Comparison of ENCODE assay signal across 12 mouse cellular contexts in the genomic region with DNA sequence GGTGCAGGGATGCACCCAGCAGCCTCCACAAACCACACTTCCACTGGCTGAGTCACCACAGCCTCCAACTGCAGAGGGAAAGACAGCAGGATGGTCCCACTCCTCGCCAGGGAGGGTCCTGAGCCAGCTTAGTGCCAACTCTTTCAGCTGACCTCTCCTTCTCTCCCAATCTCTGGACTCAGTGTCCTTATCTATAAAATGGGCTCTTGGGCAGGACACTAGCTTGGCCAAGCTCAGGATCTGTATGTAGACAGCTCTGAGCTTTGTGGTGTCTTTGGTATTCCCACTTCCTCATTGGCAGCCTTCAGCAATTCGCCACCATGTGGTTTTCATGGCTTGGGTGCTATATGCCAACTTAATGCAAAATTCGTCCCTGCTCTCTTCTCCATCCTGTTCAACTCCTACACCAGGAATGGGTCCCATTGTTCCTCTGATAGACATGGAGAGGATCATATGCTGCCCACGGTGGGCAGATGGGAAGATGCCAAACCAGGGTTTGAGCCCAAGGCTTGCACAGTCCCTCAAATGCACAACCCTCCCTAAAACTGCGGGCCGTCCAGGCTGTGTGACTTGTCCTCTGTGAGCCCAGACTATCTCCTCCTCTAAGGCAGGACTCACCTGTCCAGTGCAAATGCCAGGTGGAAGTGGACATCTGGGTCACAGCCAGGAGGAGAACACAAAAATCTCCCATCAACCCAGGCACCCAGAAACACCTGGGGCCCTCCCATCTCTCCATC. TPM values are rescaled to one million over a fixed set of nuclear protein-coding genes. Genes with fewer than 3 reads are reported as not detected.
A peak's percentile ranks its signal among the peaks of the same experiment; 100 is the strongest.
DNase-seq lines count a peak whose midpoint lies in the region; ATAC-seq lines count a peak whose summit lies in the region.
"Had no signal": no experiment of that assay in that cellular context is flagged by ENCODE, and none has a peak within 500 bp of the region (broad histone marks: within the 10 kb centered on the region; RNA-seq: fewer than 3 reads in every experiment).

No protein-coding gene starts in this region.

- peak; percentile 48 to 58 for DNase-seq in frontal cortex, postnatal 36 days (ENCODE audit: low spot score in 2 of 2)
- no peak for DNase-seq in frontal cortex, postnatal 10 days (ENCODE audit: low spot score in 2 of 2)
- peak; percentile 47 to 61 for DNase-seq in right cerebral cortex, adult 2 months (ENCODE audit: low spot score in 2 of 2)
- no peak for DNase-seq in right cerebral cortex, postnatal 4 days
- DNase-seq in telencephalon, adult 2 months (ENCODE audit: low read depth, low spot score), result peak; percentile 52
- no peak for DNase-seq in thymus, postnatal 10 days (ENCODE audit: low spot score in 2 of 2)
- DNase-seq: gastrocnemius, adult 2 months; heart, postnatal 4 days; kidney, postnatal 10 days had no signal

- ATAC-seq in granulocyte monocyte progenitor cell, adult 5-6 weeks (replicated peaks; ENCODE audit: poor library complexity, severe bottlenecking), result peak; percentile 63

RNA-seq across cellular contexts. Expression of a gene that starts 8.2 kb away (rescaled TPM):
- total RNA-seq in granulocyte monocyte progenitor cell, adult 5-6 weeks (2014; fragmentation: Nextera tagmentation), result not detected in 2 replicates
- not detected in 2 replicates for total RNA-seq in granulocyte monocyte progenitor cell, adult 5-6 weeks (2017)

RNA-seq across cellular contexts. Expression of a gene that starts 37.6 kb away (rescaled TPM):
- total RNA-seq in granulocyte monocyte progenitor cell, adult 5-6 weeks (2014; fragmentation: Nextera tagmentation), result not detected in 2 replicates
- total RNA-seq in granulocyte monocyte progenitor cell, adult 5-6 weeks (2017), result not detected in 2 replicates

RNA-seq across cellular contexts. Expression of a gene that starts 37.7 kb away (rescaled TPM):
- total RNA-seq in granulocyte monocyte progenitor cell, adult 5-6 weeks (2014; fragmentation: Nextera tagmentation), result not detected in 2 replicates
- total RNA-seq in granulocyte monocyte progenitor cell, adult 5-6 weeks (2017), result not detected in 2 replicates
- total RNA-seq: adrenal gland, postnatal 4 days had no signal

RNA-seq across cellular contexts. Expression of a gene that starts 48.6 kb away (rescaled TPM):
- not detected in 2 replicates for total RNA-seq in granulocyte monocyte progenitor cell, adult 5-6 weeks (2014; fragmentation: Nextera tagmentation)
- not detected in 2 replicates for total RNA-seq in granulocyte monocyte progenitor cell, adult 5-6 weeks (2017)
- total RNA-seq: adrenal gland, postnatal 4 days; gastrocnemius, adult 2 months; heart, adult 8-10 months; heart, postnatal 4 days had no signal

Comparison
In these comparisons a context has a peak if more than half of its experiments do, and no peak if none do; other contexts are left out.
1. DNase-seq: peak in frontal cortex, postnatal 36 days (2 of 2), right cerebral cortex, adult 2 months (2 of 2) and telencephalon, adult 2 months (single experiment); none in frontal cortex, postnatal 10 days (0 of 2), right cerebral cortex, postnatal 4 days (single experiment) and thymus, postnatal 10 days (0 of 2).